Mouse (Mus musculus) myocyte (in vitro differentiated cells): ENCODE results near the gene Mlx.

Experiments used
- CEBPB ChIP-seq: IDR thresholded peaks from 2 replicates; pipeline ENCODE4 v1.6.1; 2011; ENCODE audit warnings: mild to moderate bottlenecking, moderate library complexity; ENCODE audit not compliant: poor library complexity, insufficient read depth, severe bottlenecking
- E2F4 ChIP-seq: IDR thresholded peaks from one replicate; pipeline ENCODE4 v1.6.1; 2011; ENCODE audit warnings: mild to moderate bottlenecking, control low read depth, moderate library complexity; ENCODE audit not compliant: insufficient read depth
- MAX ChIP-seq: IDR thresholded peaks from one replicate; pipeline ENCODE4 v1.6.1; 2011; ENCODE audit warnings: low read depth, mild to moderate bottlenecking, control low read depth
- MYOD1 ChIP-seq, 3 experiments: IDR thresholded peaks; one replicate each; pipeline ENCODE4 v1.6.1; 2011; ENCODE audit warnings: control low read depth in 2 of 3, low read depth in 2 of 3, mild to moderate bottlenecking in 2 of 3, moderate library complexity in 1 of 3; ENCODE audit not compliant: insufficient read length in 2 of 3, control insufficient read depth in 1 of 3
- MYOG ChIP-seq, 3 experiments: IDR thresholded peaks; one replicate each; pipeline ENCODE4 v1.6.1; 2011; ENCODE audit warnings: control low read depth in 2 of 3, low read depth in 2 of 3, mild to moderate bottlenecking in 2 of 3; ENCODE audit not compliant: insufficient read length in 2 of 3, control insufficient read depth in 1 of 3, insufficient read depth in 1 of 3
- POLR2A ChIP-seq: IDR thresholded peaks from one replicate; pipeline ENCODE4 v1.6.1; 2011; ENCODE audit warnings: low read depth, mild to moderate bottlenecking, control low read depth, moderate library complexity; ENCODE audit not compliant: insufficient read length
- POLR2AphosphoS2 ChIP-seq: IDR thresholded peaks from one replicate; pipeline ENCODE4 v1.6.1; 2011; ENCODE audit warnings: low read depth, control low read depth; ENCODE audit not compliant: insufficient read length
- REST ChIP-seq: IDR thresholded peaks from one replicate; pipeline ENCODE4 v1.6.1; 2011; ENCODE audit warnings: mild to moderate bottlenecking, control low read depth, moderate library complexity; ENCODE audit not compliant: insufficient read depth, insufficient read length
- SRF ChIP-seq: IDR thresholded peaks from one replicate; pipeline ENCODE4 v1.6.1; 2011; ENCODE audit warnings: low read depth; ENCODE audit not compliant: control insufficient read depth, insufficient read length
- TCF12 ChIP-seq: IDR thresholded peaks from one replicate; pipeline ENCODE4 v1.6.1; 2011; ENCODE audit warnings: mild to moderate bottlenecking, control low read depth; ENCODE audit not compliant: poor library complexity, insufficient read depth, severe bottlenecking
- TCF3 ChIP-seq: IDR thresholded peaks from one replicate; pipeline ENCODE4 v1.6.1; 2011; ENCODE audit warnings: low read depth, control low read depth; ENCODE audit not compliant: insufficient read length
- USF1 ChIP-seq: IDR thresholded peaks from one replicate; pipeline ENCODE4 v1.6.1; 2011; ENCODE audit warnings: low read depth, mild to moderate bottlenecking, control low read depth, moderate library complexity

DNA sequence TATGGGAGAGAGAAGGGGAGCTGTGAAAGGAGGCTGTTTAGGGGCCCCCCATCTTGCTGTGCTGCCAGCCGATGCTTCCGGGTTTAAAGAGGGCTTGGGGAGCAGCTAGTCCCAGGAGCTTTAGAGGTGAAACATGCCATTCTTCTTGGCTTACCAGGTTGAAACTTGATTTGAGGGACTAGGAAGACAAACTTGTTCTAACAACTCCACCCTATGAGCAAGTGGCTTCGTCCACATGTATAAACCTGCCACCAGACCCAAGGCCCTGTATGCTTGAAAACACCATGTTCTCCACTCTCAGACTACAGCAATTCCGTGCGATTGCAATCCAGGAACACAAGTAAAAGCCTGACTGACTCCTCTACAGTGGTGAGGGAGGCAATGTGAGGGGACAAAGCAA is 15.9 kb downstream of the Mlx start:
- no peak for TF ChIP-seq POLR2A
- TF ChIP-seq E2F4 = no peak
- TF ChIP-seq TCF3 = no peak
- no peak for TF ChIP-seq MAX
- TF ChIP-seq USF1 = no peak
- no peak for TF ChIP-seq CEBPB
- TF ChIP-seq MYOD1 (IDR thresholded peaks at IDR 0.05; ENCODE audit: control insufficient read depth in 1 of 3, insufficient read length in 2 of 3, low read depth in 2 of 3) = no peak
- no peak for TF ChIP-seq MYOG (IDR thresholded peaks at IDR 0.05; ENCODE audit: control insufficient read depth in 1 of 3, insufficient read depth in 1 of 3, insufficient read length in 2 of 3, low read depth in 2 of 3)
- no peak for TF ChIP-seq POLR2AphosphoS2
- TF ChIP-seq REST = no peak
- no peak for TF ChIP-seq TCF12
- no peak for TF ChIP-seq SRF
